Mouse (Mus musculus) telencephalon, adult 2 months (tissue): Measurements from ENCODE around the gene Sez6l.

Source experiments
- DNase-seq: peaks from one replicate; pipeline ENCODE4 v3.0.0-alpha.2; 2011; ENCODE audit warnings: low read depth, low spot score

The Sez6l gene

DNA sequence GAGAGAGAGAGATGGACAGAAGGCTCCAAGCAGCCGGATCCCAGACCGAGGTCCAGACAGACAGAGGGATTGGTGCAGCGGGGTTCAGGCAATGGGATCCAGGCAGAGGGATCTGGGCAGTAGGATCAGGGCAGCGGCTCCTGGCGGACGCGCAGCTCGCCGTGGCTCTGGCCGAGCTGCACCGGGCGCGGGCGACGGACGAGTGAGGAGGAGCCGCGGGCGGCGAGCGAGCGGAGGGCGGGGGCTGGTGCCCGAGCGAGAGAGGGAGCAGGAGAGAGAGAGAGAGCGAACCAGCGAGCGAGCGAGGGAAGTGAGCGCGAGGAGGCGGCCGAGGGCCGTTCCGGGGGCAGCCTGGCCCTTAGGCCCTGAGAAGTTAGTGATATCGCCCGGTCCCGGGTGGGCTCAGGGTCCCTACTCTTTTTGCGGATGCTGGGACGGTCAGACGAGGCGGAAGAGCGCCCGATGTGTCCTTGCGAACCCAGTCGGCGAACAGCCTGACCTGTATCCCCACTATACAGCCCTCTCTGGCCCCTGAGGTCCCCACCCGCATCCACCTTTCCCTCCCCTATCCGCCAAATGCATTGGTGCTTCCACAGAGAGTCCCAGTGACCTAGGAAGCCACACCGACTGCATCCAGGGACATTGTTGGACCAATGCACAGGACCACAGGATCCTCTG is at the start of gene Sez6l:
Sez6l (minus strand) TSS at position 193 of the 678 bp plus-strand sequence.
- DNase-seq, result no peak

DNA sequence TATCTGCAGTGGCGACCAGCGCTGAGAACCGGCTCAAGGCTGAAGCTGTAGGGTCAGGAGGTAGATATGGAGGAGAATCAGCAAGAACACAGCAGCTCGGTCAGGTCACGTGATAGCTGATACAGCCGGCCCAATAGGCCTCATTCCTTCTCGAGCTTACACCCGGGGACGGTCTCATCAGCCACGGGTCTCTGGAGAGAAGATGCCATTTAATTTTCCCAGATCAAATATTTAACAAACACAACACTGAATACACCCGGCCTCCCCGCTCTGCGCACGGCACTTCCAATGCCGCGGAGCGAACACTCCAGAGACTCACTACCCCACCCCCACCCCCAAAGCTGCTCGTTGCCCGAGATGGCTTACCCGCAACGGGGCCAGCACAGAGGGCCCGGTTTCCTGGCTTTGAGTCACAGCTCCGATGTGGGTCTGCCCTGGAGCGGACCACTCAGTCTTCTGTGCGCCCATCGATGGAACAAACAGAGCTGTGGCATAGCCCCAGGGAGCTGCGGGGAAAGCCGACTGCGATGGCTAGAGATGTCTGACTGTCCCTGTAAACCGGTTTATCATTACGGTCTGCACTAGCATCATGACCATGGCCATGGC is 48.7 kb upstream of the Sez6l start:
- DNase-seq, result no peak

DNA sequence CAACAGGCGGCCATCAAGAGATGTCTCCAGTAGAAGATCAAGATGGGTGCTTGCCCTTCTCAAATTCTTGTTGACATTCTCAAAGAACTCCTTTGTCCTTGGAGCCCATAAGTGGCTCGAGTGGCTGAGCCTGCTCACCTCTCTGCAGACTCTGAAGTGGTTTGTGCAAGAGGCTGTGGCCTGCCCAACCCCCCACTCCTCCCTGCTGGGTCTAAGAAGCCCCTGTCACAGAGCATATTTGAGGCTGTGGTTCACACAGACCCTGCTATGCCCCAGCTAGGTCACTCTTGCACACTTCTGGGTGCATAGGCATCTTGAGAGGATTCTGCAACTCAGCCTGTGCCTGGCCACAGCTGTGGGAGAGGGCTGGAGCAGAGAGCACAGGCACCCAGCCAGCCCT is 46.0 kb upstream of the Sez6l start:
- no peak for DNase-seq

DNA sequence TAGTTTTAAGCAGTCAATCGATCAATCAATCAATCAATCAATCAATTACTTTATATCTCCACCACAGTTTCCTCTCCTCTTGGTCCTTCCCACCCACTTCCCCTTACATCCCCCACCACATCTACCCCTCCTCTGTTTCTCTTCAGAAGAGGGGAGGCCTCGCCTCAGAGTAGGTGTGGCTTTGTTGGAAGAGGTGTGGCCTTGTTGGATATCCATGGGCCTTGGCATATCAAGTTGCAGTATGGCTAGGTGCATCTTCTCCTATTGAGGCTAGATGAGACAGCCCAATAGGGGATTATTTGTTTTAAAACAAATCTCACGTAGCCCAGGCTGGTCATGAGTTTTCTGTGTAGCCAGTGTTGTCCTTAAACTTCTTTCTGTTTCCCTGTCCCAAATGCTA is 43.3 kb upstream of the Sez6l start:
- DNase-seq, result no peak

DNA sequence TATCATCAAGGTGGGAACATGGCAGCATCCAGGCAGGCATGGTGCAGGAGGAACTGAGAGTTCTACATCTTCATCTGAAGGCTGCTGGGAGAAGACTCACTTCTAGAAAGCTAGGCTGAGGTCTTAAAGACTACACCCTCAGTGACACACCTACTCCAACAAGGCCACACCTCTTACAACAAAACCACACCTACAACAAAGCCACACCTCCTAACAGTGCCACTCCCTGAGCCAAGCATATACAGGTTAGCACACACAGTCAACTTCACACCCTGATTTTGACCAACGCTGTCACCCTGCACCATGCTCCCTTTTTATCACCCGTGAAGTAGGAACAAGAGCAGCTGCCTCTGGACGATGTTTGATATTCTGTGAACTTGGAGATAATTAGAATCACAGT is 42.4 kb upstream of the Sez6l start:
- DNase-seq, result no peak

DNA sequence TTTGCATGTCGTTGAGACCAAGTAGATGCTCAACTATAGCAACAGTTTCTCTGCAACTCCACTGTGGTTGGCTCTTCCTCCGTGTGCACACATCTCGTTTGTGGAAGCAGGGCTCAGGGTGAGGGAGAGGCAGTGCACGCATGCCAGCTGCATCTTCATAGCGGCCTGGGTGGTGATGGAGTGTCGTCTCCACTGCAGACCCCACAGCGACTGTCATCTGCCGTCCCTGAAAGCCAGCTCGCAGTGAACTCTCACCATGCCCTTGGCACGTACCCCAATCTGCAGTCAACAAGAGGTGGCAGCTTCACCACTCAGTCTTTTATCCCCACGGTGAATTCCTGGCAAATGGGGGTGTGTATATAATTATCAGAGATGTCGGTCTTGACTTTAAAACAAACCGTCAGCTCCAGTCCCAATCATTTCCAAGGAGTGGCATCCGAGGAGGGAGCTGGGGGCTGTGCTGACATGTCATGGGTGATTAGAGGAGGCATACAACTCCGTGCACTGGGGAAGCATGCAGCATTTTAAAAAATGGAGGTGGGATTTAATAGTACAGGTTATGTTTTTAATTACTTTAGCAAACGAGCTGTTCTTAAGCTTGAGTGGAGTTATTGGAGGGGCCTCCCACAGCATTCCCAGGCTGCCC is 40.7 kb upstream of the Sez6l start:
- DNase-seq, result no peak

DNA sequence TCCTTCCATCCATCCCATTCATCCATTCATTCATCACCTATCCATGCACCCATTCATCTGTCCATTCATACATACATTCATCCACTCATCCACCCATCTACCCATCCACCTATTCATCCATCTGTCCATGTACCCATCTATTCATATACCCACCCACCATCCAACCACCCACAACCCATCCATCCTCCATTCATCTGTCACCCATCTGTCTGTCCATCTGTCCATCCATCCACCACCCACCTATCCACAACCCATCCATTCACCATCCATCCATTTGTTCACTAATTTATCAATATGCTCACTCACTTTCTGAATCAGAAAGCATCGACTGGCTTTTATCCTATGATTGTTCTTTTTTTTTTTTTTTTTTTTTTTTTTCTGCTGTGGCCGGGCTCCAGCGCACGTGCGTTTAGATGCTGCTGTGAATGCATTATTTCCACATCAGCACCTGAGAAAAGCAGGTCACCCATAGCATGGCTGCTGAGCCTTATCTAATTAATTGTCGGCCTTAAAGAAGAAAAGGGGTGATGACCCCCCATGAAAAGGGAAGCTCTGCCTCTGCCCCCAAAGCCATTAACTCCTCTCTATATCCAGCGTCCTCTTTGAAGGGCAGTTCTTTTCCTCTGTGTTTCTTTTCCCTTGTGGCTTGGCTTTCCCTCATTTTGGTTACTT is 39.1 kb upstream of the Sez6l start:
- DNase-seq, result no peak

DNA sequence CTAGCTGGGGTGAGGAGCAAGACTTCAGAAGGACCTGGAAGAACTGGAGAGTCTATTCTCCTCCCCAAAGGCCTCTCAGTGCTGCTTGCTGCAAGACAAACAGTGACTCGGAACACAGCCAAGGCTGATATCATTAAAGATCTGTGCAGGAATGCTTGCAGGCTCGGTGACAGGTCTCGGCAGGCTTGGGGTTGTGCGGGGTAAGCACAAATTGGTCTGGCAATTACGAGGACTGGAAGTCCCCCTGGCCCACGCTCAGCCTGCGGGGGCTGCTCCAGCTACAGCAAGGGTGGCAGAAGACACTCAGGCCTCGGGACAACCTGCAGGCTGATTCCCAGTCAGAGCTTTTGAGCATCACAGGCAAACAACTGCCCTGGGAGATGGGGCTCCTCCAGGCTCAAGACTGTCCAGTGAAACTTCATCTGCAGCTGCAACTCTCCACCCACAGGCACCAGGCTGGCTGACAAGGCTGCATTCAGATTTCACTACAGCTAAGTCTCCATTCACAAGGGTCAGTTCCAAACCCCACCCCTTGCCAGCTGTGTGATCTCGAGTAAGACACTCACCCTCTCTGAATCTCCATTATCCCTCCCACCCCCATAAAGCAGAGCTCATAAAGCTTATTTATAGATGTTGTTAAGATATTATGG is 31.0 kb upstream of the Sez6l start:
- DNase-seq, result no peak

DNA sequence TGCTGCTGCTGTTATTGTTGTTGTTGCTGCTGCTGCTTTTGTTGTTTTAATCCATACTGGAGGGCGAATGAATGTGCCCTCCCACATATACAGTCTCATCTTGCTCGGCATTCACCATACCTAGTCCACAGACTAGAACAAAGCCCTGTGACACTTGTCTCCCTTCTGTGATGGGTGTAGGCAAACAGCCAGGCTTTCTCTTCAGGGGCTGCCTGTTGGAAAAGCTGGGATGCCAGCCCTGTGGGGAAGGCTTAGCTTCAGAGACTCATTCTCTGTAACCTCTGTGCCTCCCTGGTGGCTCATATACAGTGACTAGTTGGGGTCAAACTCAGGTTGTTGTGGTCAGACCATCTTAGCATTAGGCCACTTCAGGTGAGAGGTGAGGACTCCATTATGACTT is 30.1 kb upstream of the Sez6l start:
- no peak for DNase-seq

DNA sequence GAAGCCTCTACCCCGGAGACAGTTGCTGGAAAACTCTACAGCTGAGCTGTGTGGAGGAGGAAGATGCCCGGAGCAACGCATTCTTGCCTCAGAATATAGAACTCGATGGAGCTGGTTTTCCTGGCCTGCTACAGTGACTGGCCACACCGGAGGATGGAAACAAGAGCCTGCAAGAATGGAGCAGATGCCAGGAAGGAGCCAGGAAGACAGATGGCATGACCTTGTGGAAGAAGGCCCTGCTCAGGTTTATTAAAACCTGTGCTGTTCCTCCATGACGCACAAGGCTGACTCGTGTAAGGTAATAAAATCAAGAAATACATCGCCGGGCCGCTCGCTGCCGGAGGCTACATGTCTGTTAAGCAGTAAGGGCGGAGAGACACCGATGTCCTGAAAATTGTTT is 28.4 kb upstream of the Sez6l start:
- no peak for DNase-seq

DNA sequence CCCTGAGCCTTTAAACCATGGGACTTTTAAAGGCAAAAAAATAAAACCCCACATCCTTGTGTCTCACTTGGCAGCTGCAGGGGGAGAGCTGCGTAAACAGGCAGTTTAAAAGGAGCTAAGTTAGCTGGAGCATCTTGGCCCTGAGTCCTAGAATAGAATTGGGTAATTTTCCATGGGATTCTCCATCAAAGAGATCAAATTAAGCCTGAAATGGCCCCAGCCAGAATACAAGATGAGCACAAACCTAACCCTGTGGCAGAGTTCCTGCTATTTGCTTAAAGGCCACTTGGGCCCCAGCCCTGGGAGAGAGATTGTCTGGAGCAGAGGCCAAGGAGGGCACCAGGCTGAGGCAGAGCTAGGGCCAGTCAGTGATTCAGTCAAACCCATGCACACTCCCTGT is 27.3 kb upstream of the Sez6l start:
- DNase-seq, result no peak

DNA sequence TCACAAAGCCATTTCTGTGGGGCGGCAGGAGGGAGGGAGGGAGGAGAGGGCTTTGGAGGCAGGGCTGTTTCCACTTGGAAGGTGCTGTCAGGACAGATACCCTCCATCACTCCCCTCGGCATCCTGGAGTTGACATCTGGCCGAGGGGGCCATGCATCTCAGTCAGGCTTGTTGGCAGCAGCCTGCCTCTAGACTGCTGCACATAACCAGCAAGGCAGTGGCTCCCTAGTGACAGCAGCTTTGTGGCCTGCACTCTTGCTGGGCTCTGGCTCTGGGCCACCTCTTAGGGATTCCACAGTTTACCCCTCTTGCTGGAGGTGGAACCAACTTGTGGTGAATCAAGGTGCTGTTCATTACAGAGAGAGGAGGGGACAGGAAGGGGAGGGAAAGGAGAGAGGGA is 26.6 kb upstream of the Sez6l start:
- DNase-seq, result no peak

DNA sequence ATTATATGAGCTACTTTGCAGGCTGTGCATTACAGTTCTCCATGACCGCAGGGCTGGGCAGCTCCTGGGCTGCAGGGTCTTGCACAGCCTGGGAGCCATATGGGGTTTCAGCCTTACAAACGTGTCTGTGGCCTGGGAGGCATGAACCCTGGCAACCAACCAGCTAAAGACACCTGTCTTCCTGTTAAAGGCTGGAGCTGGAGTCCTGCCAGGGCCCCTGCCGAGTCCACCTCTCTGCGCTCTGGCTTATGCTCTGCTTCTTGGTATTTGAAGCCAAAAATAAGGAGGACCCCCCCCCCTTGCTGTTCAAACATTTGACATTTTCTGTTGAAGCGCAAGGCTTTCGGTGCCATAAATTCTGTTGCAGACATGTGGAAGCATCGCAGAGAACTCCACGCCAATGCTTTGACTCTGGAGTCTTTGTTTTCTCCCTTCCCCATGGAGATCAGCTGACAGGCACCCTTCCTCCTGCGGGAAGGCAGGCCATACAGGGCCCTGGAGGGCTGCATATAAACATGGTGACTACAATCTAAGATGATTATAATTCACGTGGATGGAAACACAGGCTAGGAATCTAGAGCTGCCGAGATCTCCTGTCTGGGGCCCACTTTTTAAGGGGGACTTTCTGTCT is 23.4 kb upstream of the Sez6l start:
- no peak for DNase-seq

DNA sequence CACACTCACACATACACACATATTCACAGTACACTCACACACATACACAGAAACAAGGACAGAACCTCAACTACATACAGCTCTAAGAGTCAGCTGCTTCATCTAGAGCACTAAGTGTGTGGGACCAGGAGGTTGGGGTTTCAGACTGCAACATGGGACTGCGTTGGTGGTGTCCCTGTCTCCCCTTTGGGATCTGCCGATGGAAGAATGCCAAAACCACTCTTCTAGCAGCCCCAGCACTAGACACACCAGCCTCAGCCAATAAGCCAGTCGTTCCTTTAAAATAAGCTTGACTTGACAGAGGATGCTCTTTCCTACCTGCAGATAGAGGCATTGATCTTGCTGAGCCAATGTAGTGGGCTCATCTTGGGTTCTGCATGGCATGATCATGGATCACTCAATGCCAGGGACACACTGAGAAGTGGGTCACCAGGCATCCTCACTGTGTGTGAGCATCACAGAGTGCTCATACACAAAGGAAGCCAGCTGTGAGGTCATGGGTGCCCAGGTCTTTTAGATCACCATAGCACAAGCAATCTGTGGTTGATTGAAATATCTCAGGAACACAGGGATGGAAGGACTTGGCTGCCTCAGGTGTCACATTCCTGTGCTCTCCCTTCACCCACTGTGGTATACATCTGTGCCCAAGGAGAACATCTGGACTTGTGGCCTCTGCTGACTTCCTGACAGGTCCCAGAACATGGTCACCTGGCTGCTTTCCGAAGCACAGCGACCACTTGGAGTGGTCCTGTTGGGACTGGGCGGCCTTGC is 22.7 kb upstream of the Sez6l start:
- no peak for DNase-seq

DNA sequence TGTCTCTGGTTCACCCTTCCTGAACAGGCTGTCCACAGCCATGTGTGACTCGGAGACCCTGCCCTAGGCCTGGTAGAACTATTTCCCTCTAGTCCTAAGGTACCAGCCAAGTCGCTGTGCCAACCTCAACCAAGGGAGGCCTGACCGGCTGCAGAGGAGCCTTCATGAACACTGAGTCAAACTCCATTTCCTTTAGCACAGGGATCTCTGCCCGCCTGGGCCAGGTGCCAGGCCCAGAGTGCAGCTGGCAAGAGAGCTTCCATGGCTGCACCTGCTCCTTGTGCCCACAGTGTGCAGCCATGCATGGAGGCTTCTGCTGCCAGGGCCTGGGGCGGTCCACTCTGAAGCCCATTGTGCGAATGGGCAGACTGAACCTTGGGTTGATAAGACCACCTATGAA is 20.9 kb upstream of the Sez6l start:
- no peak for DNase-seq

DNA sequence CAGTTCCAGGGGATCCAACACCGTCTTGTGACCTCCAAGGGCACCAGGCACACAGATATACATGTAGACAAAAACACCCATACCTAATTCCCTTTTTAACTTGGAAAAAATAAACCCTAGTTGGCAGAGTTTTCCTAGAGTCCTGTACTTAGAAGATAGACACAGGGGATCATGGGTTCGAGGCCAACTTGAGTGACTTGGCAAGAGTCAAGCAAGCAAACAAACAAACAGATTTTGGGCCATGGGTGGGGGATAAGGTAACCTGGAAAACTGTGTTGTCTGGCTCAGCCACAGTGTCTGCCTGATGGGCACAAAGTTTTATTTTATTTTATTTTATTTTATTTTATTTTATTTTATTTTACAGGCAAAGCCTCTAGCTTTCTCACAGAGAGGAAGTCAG is 20.3 kb upstream of the Sez6l start:
- DNase-seq, result no peak

DNA sequence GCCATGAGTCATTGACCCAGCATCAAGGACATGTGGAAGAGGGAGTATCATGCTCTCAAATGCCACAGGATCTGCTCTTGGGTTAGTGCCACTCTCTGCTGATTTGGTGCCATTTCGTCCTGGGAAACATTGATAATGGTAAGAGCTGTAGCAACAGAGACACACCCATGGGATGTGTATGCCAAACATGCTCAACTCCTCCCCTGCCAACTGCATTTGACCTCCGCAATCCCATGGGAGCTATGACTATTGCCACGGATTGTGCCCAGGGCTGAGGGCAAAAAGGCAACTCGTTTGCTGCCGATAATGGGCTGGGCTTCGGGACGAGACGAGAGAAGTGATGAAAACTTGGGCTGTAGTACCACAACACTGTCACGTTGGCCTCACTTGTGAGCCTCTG is 19.7 kb upstream of the Sez6l start:
- no peak for DNase-seq

DNA sequence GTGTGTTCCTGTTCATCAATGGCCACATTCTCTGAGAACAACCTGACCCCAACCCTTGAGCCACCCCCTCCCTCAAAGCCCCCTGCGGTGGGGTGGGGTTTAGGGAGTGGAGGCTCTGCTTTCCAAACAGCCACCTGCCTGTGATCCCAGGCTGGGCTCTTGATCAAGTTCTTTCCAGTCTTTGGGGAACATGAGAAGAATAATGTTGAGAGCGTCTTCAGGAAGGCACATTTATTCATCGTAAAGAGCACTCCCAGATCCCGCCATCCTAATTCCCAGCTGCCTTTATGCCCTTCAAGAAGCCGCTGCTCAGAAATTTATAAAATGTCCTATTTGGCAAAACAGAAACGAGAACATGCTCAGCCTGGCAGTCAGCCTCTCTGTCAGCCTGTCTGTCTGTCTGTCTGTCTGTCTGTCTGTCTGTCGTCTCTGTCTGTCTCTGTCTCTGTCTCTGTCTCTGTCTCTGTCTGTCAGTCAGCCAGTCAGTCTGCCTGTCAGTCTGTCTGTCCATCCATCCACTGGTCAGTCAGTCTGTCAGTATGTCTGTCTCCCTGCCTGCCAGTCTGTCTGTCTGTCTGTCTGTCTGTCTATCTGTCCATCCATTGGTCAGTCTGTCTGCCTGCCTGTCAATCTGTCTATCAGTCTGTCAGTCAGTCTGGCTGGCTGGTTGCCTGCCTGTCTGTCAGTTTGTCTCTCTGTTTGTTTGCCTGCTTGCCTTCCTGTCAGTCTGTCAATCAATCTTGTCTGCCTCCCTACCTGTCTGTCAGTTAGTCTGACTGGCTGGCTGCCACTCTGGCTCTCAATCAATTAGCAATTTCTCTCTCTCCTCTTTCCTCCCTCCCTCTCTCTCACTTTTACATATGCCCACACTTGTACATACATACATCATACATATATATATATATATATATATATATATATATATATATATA is 19.0 kb upstream of the Sez6l start:
- DNase-seq, result no peak

DNA sequence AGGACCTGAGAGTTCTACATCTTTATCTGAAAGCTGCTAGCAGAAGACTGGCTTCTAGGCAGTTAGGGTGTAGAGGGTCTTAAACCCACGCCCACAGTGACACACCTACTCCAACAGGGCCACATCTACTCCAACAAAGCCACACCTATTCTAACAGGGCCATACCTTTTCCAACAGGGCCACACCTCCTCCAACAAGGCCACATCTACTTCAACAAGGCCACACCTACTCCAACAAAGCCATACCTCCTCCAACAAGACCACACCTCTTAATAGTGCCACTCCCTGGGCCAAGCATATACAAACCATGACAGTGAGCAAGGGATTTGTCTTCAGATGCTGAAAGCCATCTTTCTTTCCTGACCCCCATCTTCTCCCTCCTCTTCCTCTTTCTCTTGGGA is 14.7 kb upstream of the Sez6l start:
- DNase-seq, result no peak

DNA sequence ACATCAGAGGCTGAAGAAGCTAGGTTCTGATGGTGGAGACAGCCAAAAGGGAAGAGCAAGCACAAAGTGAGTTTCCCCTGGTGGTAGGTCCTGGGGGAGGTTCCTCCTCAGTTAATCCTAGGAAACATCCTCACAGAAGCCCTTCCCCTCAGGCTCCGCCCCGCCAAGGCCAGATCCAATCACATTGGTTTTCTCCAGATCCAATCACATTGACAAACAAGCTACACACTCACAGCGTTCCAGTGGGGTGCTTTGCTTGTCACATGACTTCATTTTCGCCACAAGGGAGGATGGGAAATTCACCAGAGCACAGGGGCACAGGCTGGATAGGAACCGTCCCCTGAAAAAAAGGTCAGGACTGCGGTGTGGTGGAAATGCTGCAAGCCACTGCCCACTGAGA is 9.1 kb upstream of the Sez6l start:
- DNase-seq, result no peak
